Mouse (Mus musculus): ENCODE measurements around the gene Mink1.
A peak's percentile ranks its signal among the peaks of the same experiment; 100 is the strongest.

The Mink1 gene

GRCm38 (mm10) chr11:70645461-70646258, 83.0 kb downstream of the Mink1 start:
- H3K27me3 ChIP-seq (ENCODE audit: control insufficient read depth, insufficient read depth, low read length, poor library complexity, severe bottlenecking): no peaks in the 10 kb centered on the region
- no peak for DNase-seq (ENCODE audit: low read depth, low spot score)

DNA sequence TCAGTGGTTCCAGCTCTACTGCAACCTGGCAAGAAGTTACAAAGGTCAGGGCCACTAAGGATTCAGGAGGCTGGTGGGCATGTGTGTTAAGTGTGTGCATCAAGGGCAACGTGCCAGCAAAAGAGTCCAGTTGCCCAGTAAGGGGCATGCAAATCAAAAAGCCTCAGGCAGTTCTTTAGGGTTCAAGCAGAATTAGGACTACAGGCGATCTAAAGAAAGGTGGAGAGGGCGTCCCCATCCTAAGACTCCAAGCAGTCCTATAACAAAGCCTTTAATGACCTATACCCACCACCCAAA, 83.5 kb downstream of the Mink1 start:
- Histone ChIP-seq H3K27me3 (ENCODE audit: control insufficient read depth, insufficient read depth, low read length, poor library complexity, severe bottlenecking) (no peaks in the 10 kb centered on the region), H3K36me3 (ENCODE audit: control insufficient read depth, insufficient read depth, low read length, poor library complexity, severe bottlenecking) (peaks cover 10% of the 10 kb centered on the region)
- no peak for DNase-seq (ENCODE audit: low read depth, low spot score)

More at GRCm38 (mm10) chr11:70645461-70646258, 83.0 kb downstream of the Mink1 start:
- H3K36me3 ChIP-seq (ENCODE audit: control insufficient read depth, insufficient read depth, low read length, poor library complexity, severe bottlenecking): peaks cover 6% of the 10 kb centered on the region; the same call in 1 of the 2 replicates

DNA sequence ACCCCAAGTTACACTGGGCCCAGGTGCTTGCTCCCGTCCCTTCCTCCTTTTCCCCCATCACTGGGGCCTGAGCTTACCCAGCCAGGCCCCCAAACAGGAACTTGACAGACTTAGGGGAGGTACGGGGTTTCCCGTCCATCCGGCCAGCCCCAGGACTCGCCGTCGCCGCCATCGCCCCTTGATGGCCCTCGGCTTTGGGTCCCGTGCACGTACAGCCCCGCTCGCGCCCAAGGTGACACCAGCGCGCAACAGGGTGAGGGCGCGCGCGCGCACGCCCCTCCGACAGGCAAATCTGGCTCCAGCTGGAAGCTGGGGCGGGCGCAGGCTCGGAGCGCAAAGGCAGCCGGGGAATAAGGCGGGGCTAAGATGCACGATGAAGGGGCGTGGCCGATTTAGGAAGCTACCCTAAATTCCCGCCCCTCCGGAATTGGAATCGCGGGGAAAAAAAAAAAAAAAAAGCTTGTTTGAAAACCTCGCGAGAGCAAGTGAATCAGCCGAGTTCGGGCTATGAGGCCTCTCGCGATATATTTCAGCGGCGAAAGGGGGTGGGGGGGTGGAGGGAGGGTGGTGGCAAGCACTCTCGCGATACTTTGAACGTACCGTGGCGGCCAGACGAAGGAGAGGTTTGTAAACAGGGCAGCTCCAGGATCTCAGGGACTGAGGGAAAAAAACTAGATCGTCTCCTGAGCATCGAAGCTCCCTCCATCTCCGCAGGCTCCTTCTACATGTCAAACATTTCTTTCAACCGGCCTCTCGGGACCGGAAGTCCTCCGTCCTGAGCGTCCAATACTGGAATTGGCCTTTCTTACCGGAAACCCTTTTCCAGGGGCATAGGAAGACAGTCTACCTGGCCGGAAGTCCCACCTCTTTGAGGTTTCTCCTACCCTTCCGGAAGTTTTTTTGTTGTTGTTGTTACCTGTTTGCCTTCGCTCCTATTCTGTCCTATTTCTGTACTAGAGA, 84.3 kb downstream of the Mink1 start, which contains the start of the genes Rnf167 and Slc25a11:
Gene Rnf167 (plus strand): TSS at position 545 of the 960 bp plus-strand sequence.
Gene Slc25a11 (minus strand): TSS at position 789 of the 960 bp plus-strand sequence.
- DNase-seq (ENCODE audit: low read depth, low spot score): peak; percentile 98
- Histone ChIP-seq H3K27me3 (ENCODE audit: control insufficient read depth, insufficient read depth, low read length, poor library complexity, severe bottlenecking) (no peaks in the 10 kb centered on the region), H3K36me3 (ENCODE audit: control insufficient read depth, insufficient read depth, low read length, poor library complexity, severe bottlenecking) (peaks cover 13% of the 10 kb centered on the region)

DNA sequence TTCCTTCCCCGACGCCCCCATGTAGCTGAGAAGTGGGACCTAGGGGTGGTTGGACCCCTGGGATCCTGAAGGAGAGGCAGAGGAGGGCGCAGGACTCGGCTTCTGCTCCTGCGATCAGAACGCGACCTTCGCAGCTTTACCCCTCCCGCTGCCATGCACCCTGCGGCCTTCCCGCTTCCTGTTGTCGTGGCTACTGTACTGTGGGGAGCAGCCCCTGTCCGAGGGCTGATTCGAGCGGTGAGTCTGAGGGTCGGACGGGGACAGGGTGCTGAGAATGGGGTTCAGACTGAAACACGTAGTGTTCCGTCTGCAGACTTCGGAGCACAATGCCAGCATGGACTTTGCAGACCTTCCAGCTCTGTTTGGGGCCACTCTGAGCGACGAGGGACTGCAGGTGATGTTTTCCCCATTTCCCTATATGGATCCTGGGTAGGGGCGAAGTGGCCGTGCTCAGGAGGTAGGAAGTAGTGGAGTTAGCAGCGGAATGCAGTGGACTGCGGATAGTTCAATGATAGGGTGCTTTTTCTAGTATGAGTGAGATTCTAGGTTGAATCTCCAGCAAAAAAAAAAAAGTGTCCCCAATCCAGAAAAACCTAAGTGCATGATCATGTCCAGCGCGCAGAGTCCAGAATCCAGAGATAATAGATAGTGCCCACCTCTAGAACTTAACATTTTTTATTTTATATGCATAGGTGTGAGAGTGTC, 85.2 kb downstream of the Mink1 start:
- no peaks in the 10 kb centered on the region for H3K27me3 ChIP-seq (ENCODE audit: control insufficient read depth, insufficient read depth, low read length, poor library complexity, severe bottlenecking)
- peak; percentile 40 for DNase-seq (ENCODE audit: low read depth, low spot score)
- H3K36me3 ChIP-seq (ENCODE audit: control insufficient read depth, insufficient read depth, low read length, poor library complexity, severe bottlenecking): peaks cover 19% of the 10 kb centered on the region

DNA sequence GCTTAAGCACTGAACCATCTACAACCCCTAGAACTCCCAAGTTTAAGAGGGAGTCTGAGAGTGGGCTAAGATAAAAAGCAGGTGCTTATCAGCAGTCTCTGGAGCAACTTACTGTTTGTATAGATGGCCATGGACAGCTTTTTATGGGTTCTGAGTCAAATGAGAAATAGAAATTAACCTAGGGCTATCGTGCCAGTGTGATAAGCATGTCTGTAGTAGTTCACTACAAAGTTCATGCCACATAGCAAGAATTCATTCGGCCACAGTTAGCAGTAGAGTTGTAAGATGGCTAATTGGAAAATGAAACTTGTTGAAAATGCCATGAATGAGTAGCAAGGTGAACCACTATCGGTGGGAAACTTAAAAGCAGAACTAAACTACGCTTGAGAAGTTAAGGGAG, 85.8 kb downstream of the Mink1 start:
- Histone ChIP-seq H3K27me3 (ENCODE audit: control insufficient read depth, insufficient read depth, low read length, poor library complexity, severe bottlenecking) (no peaks in the 10 kb centered on the region), H3K36me3 (ENCODE audit: control insufficient read depth, insufficient read depth, low read length, poor library complexity, severe bottlenecking) (peaks cover 19% of the 10 kb centered on the region)
- DNase-seq (ENCODE audit: low read depth, low spot score): peak; percentile 77

GRCm38 (mm10) chr11:70649185-70649734, 86.6 kb downstream of the Mink1 start:
- no peak for DNase-seq (ENCODE audit: low read depth, low spot score)
- no peaks in the 10 kb centered on the region for H3K27me3 ChIP-seq (ENCODE audit: control insufficient read depth, insufficient read depth, low read length, poor library complexity, severe bottlenecking)

GRCm38 (mm10) chr11:70650322-70651175, 87.9 kb downstream of the Mink1 start:
- peaks cover 14% of the 10 kb centered on the region for H3K36me3 ChIP-seq (ENCODE audit: control insufficient read depth, insufficient read depth, low read length, poor library complexity, severe bottlenecking)
- DNase-seq (ENCODE audit: low read depth, low spot score): peak; percentile 90
- H3K27me3 ChIP-seq (ENCODE audit: control insufficient read depth, insufficient read depth, low read length, poor library complexity, severe bottlenecking): no peaks in the 10 kb centered on the region

More at GRCm38 (mm10) chr11:70649185-70649734, 86.6 kb downstream of the Mink1 start:
- peaks cover 18% of the 10 kb centered on the region for H3K36me3 ChIP-seq (ENCODE audit: control insufficient read depth, insufficient read depth, low read length, poor library complexity, severe bottlenecking)

- peak; percentile 52 for DNase-seq (ENCODE audit: low read depth, low spot score)
- Histone ChIP-seq H3K27me3 (ENCODE audit: control insufficient read depth, insufficient read depth, low read length, poor library complexity, severe bottlenecking) (no peaks in the 10 kb centered on the region), H3K36me3 (ENCODE audit: control insufficient read depth, insufficient read depth, low read length, poor library complexity, severe bottlenecking) (peaks cover 14% of the 10 kb centered on the region)
Measured at GRCm38 (mm10) chr11:70651391-70651790, 88.7 kb downstream of the Mink1 start.

DNA sequence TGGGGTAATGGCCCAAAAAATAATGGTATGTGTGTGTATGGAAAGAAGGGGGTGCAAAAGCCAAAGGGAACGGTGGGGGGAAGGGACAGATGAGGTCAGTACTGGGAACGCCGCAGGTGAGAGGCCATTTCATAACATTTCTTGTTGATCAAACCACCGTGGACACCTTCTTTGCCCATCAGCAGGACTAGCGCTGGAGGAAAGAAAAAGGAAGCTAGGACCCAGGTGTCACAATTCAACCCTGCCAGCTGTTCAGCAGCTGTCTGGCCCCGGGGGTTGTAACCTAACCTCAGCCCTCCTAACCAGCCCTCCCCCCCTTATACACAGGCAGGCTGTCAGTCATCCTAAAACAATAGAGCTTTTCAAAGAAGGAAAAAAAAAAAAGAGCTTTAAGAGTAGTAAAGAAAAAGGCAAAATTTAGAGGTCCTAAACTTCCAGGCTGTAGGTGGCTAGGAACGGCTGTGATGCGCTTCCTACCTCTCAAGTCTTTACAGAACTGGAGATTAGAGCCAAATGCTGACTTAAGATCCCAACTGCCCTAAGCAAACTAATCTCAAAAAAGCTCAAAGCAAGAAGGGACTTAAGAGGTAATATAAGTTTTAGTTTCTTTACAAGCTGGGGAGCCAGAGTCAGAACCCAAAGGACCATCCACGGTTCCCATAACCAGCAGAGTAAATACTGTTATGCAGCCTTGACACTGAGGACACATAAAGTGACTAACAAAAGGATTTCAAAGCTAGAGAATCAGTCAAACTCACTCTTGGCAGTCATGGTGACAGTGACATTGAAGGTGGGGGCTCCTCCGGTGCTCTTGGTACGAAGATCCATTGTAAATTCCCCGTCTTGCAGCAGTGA, 89.6 kb downstream of the Mink1 start:
- H3K27me3 ChIP-seq (ENCODE audit: control insufficient read depth, insufficient read depth, low read length, poor library complexity, severe bottlenecking): no peaks in the 10 kb centered on the region
- H3K36me3 ChIP-seq (ENCODE audit: control insufficient read depth, insufficient read depth, low read length, poor library complexity, severe bottlenecking): peaks cover 14% of the 10 kb centered on the region
- DNase-seq (ENCODE audit: low read depth, low spot score): peak; percentile 44

GRCm38 (mm10) chr11:70652884-70653344, 90.2 kb downstream of the Mink1 start:
- DNase-seq (ENCODE audit: low read depth, low spot score): no peak
- Histone ChIP-seq H3K36me3 (ENCODE audit: control insufficient read depth, insufficient read depth, low read length, poor library complexity, severe bottlenecking) (peaks cover 14% of the 10 kb centered on the region), H3K27me3 (ENCODE audit: control insufficient read depth, insufficient read depth, low read length, poor library complexity, severe bottlenecking) (no peaks in the 10 kb centered on the region)

- peaks cover 14% of the 10 kb centered on the region for H3K36me3 ChIP-seq (ENCODE audit: control insufficient read depth, insufficient read depth, low read length, poor library complexity, severe bottlenecking)
- no peaks in the 10 kb centered on the region for H3K27me3 ChIP-seq (ENCODE audit: control insufficient read depth, insufficient read depth, low read length, poor library complexity, severe bottlenecking)
- DNase-seq (ENCODE audit: low read depth, low spot score): peak; percentile 72
Measured at GRCm38 (mm10) chr11:70653345-70654197, 90.9 kb downstream of the Mink1 start.
